Mouse (Mus musculus): Measurements from ENCODE around the gene Noto.

DNA sequence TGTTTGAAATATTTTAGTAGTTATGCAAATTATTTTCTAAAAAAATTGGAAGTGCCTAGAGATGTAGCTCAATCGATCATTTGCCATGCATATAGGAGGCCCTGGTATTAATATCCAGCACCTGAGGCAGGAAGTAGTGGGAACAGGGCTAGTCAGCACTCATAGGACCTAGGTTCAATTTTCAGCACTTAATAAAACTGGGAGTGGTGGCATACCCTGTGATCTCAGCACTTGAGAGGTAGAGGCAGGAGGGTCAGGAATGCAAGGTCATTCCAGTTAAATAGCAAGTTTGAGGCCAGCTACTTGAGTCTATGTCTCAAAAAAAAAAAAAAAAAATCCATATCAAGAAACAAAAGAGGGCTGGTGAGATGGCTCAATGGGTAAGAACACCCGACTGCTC lies 4.5 kb upstream of the Noto start:
- TF ChIP-seq POLR2A (IDR thresholded peaks at IDR 0.05; ENCODE audit: low read depth, low read length), result no peak
- no peak for TF ChIP-seq CTCF (IDR thresholded peaks at IDR 0.05; ENCODE audit: extremely low read depth, insufficient read depth, insufficient read length, insufficient replicate concordance)

All from spleen, adult 2 months (tissue).